Mouse (Mus musculus): ENCODE measurements around the gene Ptpn18. TPM values are rescaled to one million over a fixed set of nuclear protein-coding genes. Genes with fewer than 3 reads are reported as not detected.

The Ptpn18 gene
- total and polyA plus RNA-seq, 3 experiments: 39.1 to 73.3 TPM; not detected in 1

DNA sequence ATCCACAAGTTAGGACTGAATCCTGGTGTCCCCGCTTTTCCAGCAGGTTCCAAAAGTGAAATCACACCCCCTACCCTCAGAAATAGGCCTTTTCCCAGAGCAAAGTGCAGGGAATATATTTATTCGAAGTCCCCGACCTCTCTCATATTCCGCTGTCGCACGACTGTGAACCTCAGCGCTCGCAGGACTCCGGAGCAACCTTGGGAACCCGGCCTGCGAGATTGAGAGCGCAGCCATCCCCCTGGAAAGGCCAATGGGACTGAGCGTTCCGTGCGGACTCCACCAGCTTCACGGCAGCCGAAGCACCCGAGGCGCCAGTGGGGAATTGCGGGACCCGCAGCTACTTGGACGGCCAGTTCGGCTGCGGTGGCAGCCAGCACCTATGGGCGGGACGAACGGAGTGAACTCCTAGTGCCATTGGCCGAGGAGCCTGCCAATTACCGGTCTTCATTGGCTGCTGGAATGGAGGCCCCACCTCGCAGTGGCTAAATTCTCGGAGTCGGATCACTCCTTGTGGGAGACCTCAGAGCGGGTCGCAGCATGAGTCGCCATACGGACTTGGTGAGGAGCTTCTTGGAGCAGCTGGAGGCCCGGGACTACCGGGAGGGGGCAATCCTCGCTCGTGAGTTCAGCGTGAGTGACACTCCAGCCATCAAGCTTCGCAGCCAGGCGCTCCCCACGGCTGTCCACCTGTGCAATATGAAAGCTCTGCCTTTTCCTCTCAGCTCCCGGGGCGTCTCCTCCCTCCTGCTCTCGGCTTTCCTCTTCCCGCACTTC is at the start of gene Ptpn18 (continued):
- no peak for TF ChIP-seq NRF1 (IDR thresholded peaks at IDR 0.05; ENCODE audit: insufficient read depth, low read depth, low read length, poor library complexity, severe bottlenecking)
- no peak for TF ChIP-seq POLR2AphosphoS5 (IDR thresholded peaks at IDR 0.05; ENCODE audit: borderline replicate concordance, low read depth, low read length)
- no peak for TF ChIP-seq GATA1 (IDR thresholded peaks at IDR 0.05; ENCODE audit: low read depth, low read length)

DNA sequence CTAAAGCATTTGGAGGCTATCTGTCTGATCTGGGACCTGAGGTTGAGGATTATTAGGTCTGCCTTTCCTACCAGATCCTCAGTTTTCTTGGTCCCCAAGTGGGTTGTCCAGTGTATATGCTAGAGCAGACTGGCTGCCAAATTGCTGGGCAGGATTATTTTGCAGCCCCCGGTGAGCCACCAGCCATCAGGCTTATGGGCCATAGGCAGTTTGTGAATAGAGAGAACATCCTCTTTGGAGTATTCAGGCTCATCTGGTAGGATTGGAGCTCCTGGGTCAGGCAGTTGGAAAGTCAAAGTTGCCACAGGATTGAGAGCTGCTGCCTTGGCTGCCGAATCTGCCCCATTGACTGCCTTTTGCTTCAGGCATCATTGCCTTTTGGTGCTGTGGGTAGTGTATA is 31.1 kb upstream of the Ptpn18 start:
- TF ChIP-seq USF1 (IDR thresholded peaks at IDR 0.05; ENCODE audit: low read depth, low read length) (no peak), ZKSCAN1 (IDR thresholded peaks at IDR 0.05; ENCODE audit: low read depth, low read length) (no peak), HCFC1 (IDR thresholded peaks at IDR 0.05; ENCODE audit: low read depth, low read length) (no peak), SIN3A (IDR thresholded peaks at IDR 0.05; ENCODE audit: low read length) (no peak), ETS1 (IDR thresholded peaks at IDR 0.05; ENCODE audit: low read depth, low read length) (no peak), TAL1 (IDR thresholded peaks at IDR 0.05; ENCODE audit: low read length) (no peak)
- no peaks in the 10 kb centered on the region for H3K9me3 ChIP-seq (replicated peaks; ENCODE audit: insufficient read depth, low read length)
- DNase-seq (ENCODE audit: low read depth, low spot score): no peak

GRCm38 (mm10) chr1:34429281-34429680 is 30.3 kb upstream of the Ptpn18 start:
- Histone ChIP-seq H3K4me1 (ENCODE audit: control insufficient read depth in 1 of 2, insufficient read depth in 2 of 2, low read length in 2 of 2) (no peaks in the 10 kb centered on the region), H3K36me3 (ENCODE audit: control insufficient read depth in 1 of 2, insufficient read depth in 2 of 2, low read length in 2 of 2) (no peaks in the 10 kb centered on the region), H3K4me3 (ENCODE audit: control insufficient read depth in 1 of 2, insufficient read depth in 1 of 2, low read depth in 2 of 2, low read length in 2 of 2) (no peak overlapping the region), H3K9me3 (replicated peaks; ENCODE audit: insufficient read depth, low read length) (no peaks in the 10 kb centered on the region), H3K27me3 (ENCODE audit: control insufficient read depth in 1 of 2, insufficient read depth in 2 of 2, low read length in 2 of 2) (peaks cover 0 to 2% of the 10 kb centered on the region in 2 experiments; a peak in 1 of 4 replicates), H3K27ac (ENCODE audit: control insufficient read depth, low read depth, low read length) (no peak overlapping the region), H3K9ac (ENCODE audit: control insufficient read depth, low read depth, low read length, poor library complexity, severe bottlenecking) (no peak overlapping the region), H3K79me2 (ENCODE audit: control insufficient read depth, insufficient read depth, low read length, poor library complexity) (no peaks in the 10 kb centered on the region)
- TF ChIP-seq MXI1 (IDR thresholded peaks at IDR 0.05; ENCODE audit: low read depth, low read length) (no peak), GATA1 (IDR thresholded peaks at IDR 0.05; ENCODE audit: low read depth, low read length) (no peak), MAX (IDR thresholded peaks at IDR 0.05; ENCODE audit: low read length) (no peak), RCOR1 (IDR thresholded peaks at IDR 0.05; ENCODE audit: low read depth, low read length) (no peak), POLR2AphosphoS5 (IDR thresholded peaks at IDR 0.05; ENCODE audit: borderline replicate concordance, low read depth, low read length) (no peak)
- no peak for DNase-seq (ENCODE audit: low read depth, low spot score)

More for the DNA sequence above, 31.1 kb upstream of the Ptpn18 start:
- H3K4me3 ChIP-seq (ENCODE audit: control insufficient read depth in 1 of 2, insufficient read depth in 1 of 2, low read depth in 2 of 2, low read length in 2 of 2): no peak overlapping the region
- no peaks in the 10 kb centered on the region for H3K4me1 ChIP-seq (ENCODE audit: control insufficient read depth in 1 of 2, insufficient read depth in 2 of 2, low read length in 2 of 2)
- H3K79me2 ChIP-seq (ENCODE audit: control insufficient read depth, insufficient read depth, low read length, poor library complexity): no peaks in the 10 kb centered on the region
- no peak overlapping the region for H3K27ac ChIP-seq (ENCODE audit: control insufficient read depth, low read depth, low read length)
- peaks cover 0 to 2% of the 10 kb centered on the region in 2 experiments; a peak in 1 of 4 replicates for H3K27me3 ChIP-seq (ENCODE audit: control insufficient read depth in 1 of 2, insufficient read depth in 2 of 2, low read length in 2 of 2)
- no peaks in the 10 kb centered on the region for H3K36me3 ChIP-seq (ENCODE audit: control insufficient read depth in 1 of 2, insufficient read depth in 2 of 2, low read length in 2 of 2)
- no peak overlapping the region for H3K9ac ChIP-seq (ENCODE audit: control insufficient read depth, low read depth, low read length, poor library complexity, severe bottlenecking)
